Mouse (Mus musculus): ENCODE measurements at regions not wholly inside any gene's neighbourhood (a gene's known extent, or its start where the extent isn't known, plus 50 kb on each side); places are given as distances from the start of the nearest gene placed in this dataset.

- Histone ChIP-seq H3K36me3 (ENCODE audit: control insufficient read depth, insufficient read depth, low read length, poor library complexity, severe bottlenecking) (no peaks in the 10 kb centered on the region), H3K27me3 (ENCODE audit: control insufficient read depth, insufficient read depth, low read length, poor library complexity, severe bottlenecking) (no peaks in the 10 kb centered on the region)
- DNase-seq (ENCODE audit: low read depth, low spot score) = no peak
Observed at GRCm38 (mm10) chr11:25391649-25392048, 818.9 kb downstream of the 5730522E02Rik start.

DNA sequence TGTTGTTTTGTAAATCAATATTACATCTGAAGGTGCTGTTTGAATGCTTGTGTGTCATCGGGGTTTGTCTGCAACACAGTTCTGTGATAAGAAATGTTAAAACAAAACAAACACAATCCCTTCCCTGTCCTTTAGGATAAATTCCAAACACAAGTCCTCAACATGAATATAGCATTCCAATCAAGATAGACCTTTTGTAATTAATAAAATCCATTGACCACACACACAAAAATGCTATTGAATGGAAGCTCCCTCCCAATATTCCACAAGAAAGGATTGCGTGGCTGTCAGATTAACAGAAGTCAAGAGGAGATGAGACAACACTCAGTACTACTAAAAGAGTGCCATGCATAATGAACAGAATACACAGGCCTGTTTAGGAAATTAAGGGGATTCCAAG is 843.5 kb downstream of the 5730522E02Rik start:
- no peaks in the 10 kb centered on the region for H3K36me3 ChIP-seq (ENCODE audit: control insufficient read depth, insufficient read depth, low read length, poor library complexity, severe bottlenecking)
- H3K27me3 ChIP-seq (ENCODE audit: control insufficient read depth, insufficient read depth, low read length, poor library complexity, severe bottlenecking) = no peaks in the 10 kb centered on the region
- no peak for DNase-seq (ENCODE audit: low read depth, low spot score)

DNA sequence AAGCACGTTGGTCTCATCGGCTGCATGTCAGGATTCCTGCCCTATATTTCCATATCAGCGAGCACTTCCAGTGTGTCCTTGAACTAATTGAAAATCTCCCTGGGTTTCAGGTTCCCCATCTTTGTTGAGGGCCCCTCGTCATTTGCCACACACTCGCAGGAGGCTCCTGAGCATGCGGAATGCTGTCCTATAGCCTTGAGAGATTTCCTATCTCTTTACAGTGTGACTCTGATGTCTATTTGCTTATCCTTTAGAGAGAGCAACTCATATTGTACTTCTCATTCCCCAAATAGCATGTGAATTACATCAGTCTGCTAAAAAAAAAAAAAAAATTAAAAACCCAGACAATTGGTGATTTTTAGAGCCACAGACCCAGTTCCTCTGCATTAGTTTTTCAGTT is 845.1 kb downstream of the 5730522E02Rik start:
- no peaks in the 10 kb centered on the region for H3K36me3 ChIP-seq (ENCODE audit: control insufficient read depth, insufficient read depth, low read length, poor library complexity, severe bottlenecking)
- DNase-seq (ENCODE audit: low read depth, low spot score) = no peak

GRCm38 (mm10) chr11:25359723-25360122 is 850.8 kb downstream of the 5730522E02Rik start:
- H3K36me3 ChIP-seq (ENCODE audit: control insufficient read depth, insufficient read depth, low read length, poor library complexity, severe bottlenecking) = no peaks in the 10 kb centered on the region
- no peak for DNase-seq (ENCODE audit: low read depth, low spot score)
- H3K27me3 ChIP-seq (ENCODE audit: control insufficient read depth, insufficient read depth, low read length, poor library complexity, severe bottlenecking) = no peaks in the 10 kb centered on the region

More for the DNA sequence above, 845.1 kb downstream of the 5730522E02Rik start:
- no peaks in the 10 kb centered on the region for H3K27me3 ChIP-seq (ENCODE audit: control insufficient read depth, insufficient read depth, low read length, poor library complexity, severe bottlenecking)

DNA sequence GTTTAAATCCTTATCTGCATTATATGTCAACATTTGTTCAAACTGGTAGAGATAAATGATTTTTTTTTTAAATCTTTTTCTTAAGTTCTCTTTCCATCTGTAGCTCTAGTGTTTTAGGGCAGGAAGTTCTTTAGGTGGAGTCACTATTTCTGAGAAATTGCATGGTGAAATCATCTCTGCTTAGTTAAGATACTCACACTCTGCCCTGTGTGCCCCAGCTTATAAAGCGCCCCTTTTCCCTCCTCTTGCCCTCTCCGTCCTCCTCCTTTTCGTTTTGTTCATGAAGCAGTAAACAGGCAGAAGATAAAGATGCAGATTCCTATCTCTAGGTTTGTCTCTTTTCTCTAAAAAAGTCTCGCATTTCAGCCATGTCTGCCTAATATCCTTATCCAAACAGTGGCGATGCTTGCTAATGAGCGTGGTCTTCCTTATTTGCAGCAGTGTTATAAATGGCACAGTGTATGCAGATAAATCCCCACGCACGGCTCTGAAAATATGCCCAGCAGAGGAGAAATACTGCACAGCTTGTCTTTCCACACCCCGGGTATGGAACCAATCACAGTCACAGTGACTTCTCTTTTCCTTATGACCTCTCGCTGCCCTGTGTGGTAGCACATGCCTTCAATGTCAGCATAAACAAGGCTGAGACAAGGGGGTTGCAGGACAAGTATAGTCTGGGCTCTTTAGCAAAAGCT is 852.7 kb downstream of the 5730522E02Rik start:
- DNase-seq (ENCODE audit: low read depth, low spot score) = no peak

GRCm38 (mm10) chr11:25356671-25357586 is 853.6 kb downstream of the 5730522E02Rik start:
- no peak for DNase-seq (ENCODE audit: low read depth, low spot score)
- Histone ChIP-seq H3K27me3 (ENCODE audit: control insufficient read depth, insufficient read depth, low read length, poor library complexity, severe bottlenecking) (no peaks in the 10 kb centered on the region), H3K36me3 (ENCODE audit: control insufficient read depth, insufficient read depth, low read length, poor library complexity, severe bottlenecking) (no peaks in the 10 kb centered on the region)

More for the DNA sequence above, 852.7 kb downstream of the 5730522E02Rik start:
- Histone ChIP-seq H3K36me3 (ENCODE audit: control insufficient read depth, insufficient read depth, low read length, poor library complexity, severe bottlenecking) (no peaks in the 10 kb centered on the region), H3K27me3 (ENCODE audit: control insufficient read depth, insufficient read depth, low read length, poor library complexity, severe bottlenecking) (no peaks in the 10 kb centered on the region)

DNA sequence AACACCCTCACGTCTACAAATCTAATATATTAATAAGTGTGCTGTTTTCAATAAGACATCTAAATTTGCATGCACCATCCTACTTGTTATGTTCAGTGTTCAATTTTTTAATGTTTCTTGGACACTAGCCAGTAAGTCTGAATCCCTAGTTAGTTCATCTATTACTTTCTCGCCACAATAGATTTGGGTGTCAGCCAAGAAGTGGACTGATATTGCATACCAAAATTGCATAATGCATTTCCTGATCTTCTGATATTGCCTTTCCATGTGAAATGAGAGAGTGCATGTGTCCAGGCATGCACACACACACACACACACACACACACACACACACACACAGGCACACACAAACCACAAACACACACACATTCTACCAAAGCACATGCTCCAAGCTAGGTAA is 874.9 kb downstream of the 5730522E02Rik start:
- DNase-seq (ENCODE audit: low read depth, low spot score) = no peak

DNA sequence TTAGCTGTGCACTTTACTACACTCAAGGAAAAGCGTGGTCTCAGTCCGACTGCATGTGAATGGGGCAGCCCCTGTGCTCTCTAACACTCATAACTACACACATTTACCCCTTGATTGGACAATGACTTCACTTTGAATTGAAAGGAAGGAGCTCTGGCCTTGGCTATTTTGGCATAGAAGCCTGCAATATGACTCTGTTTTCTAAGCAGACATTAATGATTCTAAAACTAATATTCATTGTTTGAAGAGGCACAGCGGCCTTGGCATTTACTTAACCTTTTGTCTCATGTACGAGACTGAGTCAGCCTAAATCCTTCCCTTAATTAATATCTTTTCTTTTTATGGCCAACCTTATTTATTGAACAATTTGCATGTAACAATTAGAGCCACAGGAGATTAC is 879.9 kb downstream of the 5730522E02Rik start:
- DNase-seq (ENCODE audit: low read depth, low spot score) = no peak
- H3K27me3 ChIP-seq (ENCODE audit: control insufficient read depth, insufficient read depth, low read length, poor library complexity, severe bottlenecking) = no peaks in the 10 kb centered on the region
- no peaks in the 10 kb centered on the region for H3K36me3 ChIP-seq (ENCODE audit: control insufficient read depth, insufficient read depth, low read length, poor library complexity, severe bottlenecking)

More for the DNA sequence above, 874.9 kb downstream of the 5730522E02Rik start:
- Histone ChIP-seq H3K27me3 (ENCODE audit: control insufficient read depth, insufficient read depth, low read length, poor library complexity, severe bottlenecking) (no peaks in the 10 kb centered on the region), H3K36me3 (ENCODE audit: control insufficient read depth, insufficient read depth, low read length, poor library complexity, severe bottlenecking) (no peaks in the 10 kb centered on the region)

DNA sequence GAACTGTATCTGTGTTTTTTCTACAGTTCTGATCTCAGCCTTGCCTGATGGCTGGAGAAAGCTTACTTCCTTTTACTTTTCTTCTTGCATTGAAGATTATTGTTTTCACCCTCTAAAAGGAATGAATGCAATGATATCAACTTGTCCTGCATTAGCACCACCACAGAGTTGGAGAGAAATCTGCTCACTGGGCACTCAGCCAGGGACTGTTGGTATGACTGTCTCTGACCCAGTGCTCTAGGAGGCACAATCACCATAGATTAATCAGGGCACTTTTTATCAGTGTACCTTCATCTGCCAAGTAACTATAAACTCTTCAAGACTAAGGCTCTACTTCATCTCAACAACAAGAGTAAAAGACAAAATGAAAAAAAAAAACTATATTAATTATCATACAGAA is 888.1 kb downstream of the 5730522E02Rik start:
- Histone ChIP-seq H3K36me3 (ENCODE audit: control insufficient read depth, insufficient read depth, low read length, poor library complexity, severe bottlenecking) (no peaks in the 10 kb centered on the region), H3K27me3 (ENCODE audit: control insufficient read depth, insufficient read depth, low read length, poor library complexity, severe bottlenecking) (no peaks in the 10 kb centered on the region)
- no peak for DNase-seq (ENCODE audit: low read depth, low spot score)

DNA sequence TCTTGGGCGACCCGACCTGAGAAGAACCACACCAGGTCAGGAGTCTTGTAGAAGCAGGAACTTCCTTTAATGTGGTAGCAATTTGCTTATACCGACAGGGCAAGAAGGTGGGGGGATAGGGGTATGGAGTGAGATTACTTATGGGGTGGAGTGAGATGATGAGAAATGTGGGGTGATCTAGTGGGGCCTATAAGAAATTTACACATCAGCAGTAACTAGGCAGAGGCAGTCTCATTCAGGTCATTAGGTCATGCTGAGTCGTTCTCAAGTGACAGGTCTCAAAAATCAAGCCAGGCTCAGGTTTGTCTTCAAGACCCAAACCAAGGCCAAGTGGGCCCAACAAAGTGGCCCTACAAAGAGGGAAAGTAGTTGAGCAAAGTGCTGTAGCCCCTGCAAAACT is 889.1 kb downstream of the 5730522E02Rik start:
- DNase-seq (ENCODE audit: low read depth, low spot score) = peak; percentile 11
- no peaks in the 10 kb centered on the region for H3K27me3 ChIP-seq (ENCODE audit: control insufficient read depth, insufficient read depth, low read length, poor library complexity, severe bottlenecking)
- no peaks in the 10 kb centered on the region for H3K36me3 ChIP-seq (ENCODE audit: control insufficient read depth, insufficient read depth, low read length, poor library complexity, severe bottlenecking)

GRCm38 (mm10) chr11:25314645-25315044 is 895.9 kb downstream of the 5730522E02Rik start:
- Histone ChIP-seq H3K27me3 (ENCODE audit: control insufficient read depth, insufficient read depth, low read length, poor library complexity, severe bottlenecking) (no peaks in the 10 kb centered on the region), H3K36me3 (ENCODE audit: control insufficient read depth, insufficient read depth, low read length, poor library complexity, severe bottlenecking) (no peaks in the 10 kb centered on the region)
- no peak for DNase-seq (ENCODE audit: low read depth, low spot score)

DNA sequence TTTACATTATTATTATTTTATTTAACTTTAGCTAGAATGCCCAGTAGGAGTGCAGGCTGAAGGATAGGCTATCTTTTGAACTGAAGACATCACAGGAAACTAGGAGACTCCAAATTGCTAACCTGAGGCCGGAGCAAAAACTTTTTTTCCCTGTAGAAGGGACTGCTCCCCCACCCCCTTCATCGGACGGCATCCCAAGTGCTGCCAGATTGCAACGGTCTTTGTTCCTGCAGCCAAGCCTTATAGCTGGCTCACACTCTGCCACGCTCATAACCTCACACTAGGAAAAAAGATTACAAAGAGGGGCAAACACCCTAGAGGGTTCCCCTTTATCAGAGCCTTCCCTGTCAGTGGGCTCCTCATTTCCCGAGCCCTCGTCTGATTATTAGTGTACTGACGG is 896.7 kb downstream of the 5730522E02Rik start:
- DNase-seq (ENCODE audit: low read depth, low spot score) = no peak
- Histone ChIP-seq H3K27me3 (ENCODE audit: control insufficient read depth, insufficient read depth, low read length, poor library complexity, severe bottlenecking) (no peaks in the 10 kb centered on the region), H3K36me3 (ENCODE audit: control insufficient read depth, insufficient read depth, low read length, poor library complexity, severe bottlenecking) (no peaks in the 10 kb centered on the region)

DNA sequence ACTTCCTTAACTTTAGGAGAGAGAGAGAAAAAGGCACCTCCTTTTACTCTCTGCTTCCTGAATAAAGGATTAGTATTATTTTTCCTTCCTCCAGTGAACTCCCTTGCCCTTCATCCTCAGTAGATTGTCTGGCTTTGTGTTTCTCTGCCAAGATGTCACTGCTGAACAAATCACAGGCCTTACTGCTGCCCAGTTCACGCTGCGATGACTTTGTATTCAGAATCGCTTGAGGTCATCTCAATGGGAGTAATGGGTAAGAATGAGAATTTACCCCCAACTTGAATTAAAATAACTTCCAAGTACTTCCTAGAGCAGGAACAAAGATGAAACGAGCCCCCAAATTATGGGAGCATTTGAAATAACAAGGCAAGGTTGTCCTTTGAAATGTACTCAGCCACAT is 897.3 kb downstream of the 5730522E02Rik start:
- no peak for DNase-seq (ENCODE audit: low read depth, low spot score)
- Histone ChIP-seq H3K36me3 (ENCODE audit: control insufficient read depth, insufficient read depth, low read length, poor library complexity, severe bottlenecking) (no peaks in the 10 kb centered on the region), H3K27me3 (ENCODE audit: control insufficient read depth, insufficient read depth, low read length, poor library complexity, severe bottlenecking) (no peaks in the 10 kb centered on the region)

GRCm38 (mm10) chr11:25310754-25311153 is 899.8 kb downstream of the 5730522E02Rik start:
- H3K36me3 ChIP-seq (ENCODE audit: control insufficient read depth, insufficient read depth, low read length, poor library complexity, severe bottlenecking) = no peaks in the 10 kb centered on the region
- DNase-seq (ENCODE audit: low read depth, low spot score) = no peak
- H3K27me3 ChIP-seq (ENCODE audit: control insufficient read depth, insufficient read depth, low read length, poor library complexity, severe bottlenecking) = no peaks in the 10 kb centered on the region

DNA sequence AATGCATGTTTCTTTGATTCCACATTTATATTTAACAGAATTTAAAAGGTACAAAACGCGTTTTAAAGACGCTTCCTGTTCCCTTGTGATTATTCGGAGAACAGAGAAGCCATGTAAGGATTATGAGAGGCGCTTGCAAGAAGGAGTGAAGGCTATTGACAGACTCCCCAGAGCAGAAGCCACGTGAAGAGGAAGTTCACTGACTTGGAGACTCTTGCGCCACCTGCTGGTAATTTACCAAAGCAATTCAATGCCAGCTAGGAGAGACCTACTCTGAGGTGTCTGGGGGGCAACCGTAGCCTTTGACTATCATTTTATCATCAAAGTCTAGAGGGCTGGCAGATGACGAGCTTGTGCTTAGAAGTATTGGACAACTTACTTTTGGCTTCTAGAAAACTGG is 909.4 kb downstream of the 5730522E02Rik start:
- peak; percentile 91 for DNase-seq (ENCODE audit: low read depth, low spot score)
- Histone ChIP-seq H3K36me3 (ENCODE audit: control insufficient read depth, insufficient read depth, low read length, poor library complexity, severe bottlenecking) (no peaks in the 10 kb centered on the region), H3K27me3 (ENCODE audit: control insufficient read depth, insufficient read depth, low read length, poor library complexity, severe bottlenecking) (no peaks in the 10 kb centered on the region)
